Mouse (Mus musculus): ENCODE data around the gene Edem1.

GRCm38 (mm10) chr6:108895976-108896375, 67.5 kb downstream of the Edem1 start:
- TF ChIP-seq E2F4 (IDR thresholded peaks at IDR 0.05; ENCODE audit: insufficient read depth) (no peak), MAX (IDR thresholded peaks at IDR 0.05; ENCODE audit: low read depth) (no peak), TCF12 (IDR thresholded peaks at IDR 0.05; ENCODE audit: insufficient read depth, poor library complexity, severe bottlenecking) (no peak), POLR2A (IDR thresholded peaks at IDR 0.05; ENCODE audit: insufficient read length, low read depth) (no peak)
